Mouse (Mus musculus) hindbrain, postnatal 0 days (tissue): ENCODE data around the gene Col6a1. TPM values are rescaled to one million over a fixed set of nuclear protein-coding genes. Genes with fewer than 3 reads are reported as not detected.
"Not testable (repeated sequence)": the region's sequence is repeated elsewhere in the genome, so short reads cannot be mapped to it uniquely, and the experiment has no call there.

Experiments
- ATAC-seq: fragments of 200-750 bp; cut with Nextera tagmentation; 2 replicates; pipeline ENCODE4 v1.8.0; 2017; ENCODE audit warnings: mild to moderate bottlenecking, moderate TSS enrichment, moderate library complexity
- DNase-seq: peaks from one replicate; pipeline ENCODE4 v3.0.0-alpha.2; 2015; ENCODE audit warnings: low spot score
- H3K27ac ChIP-seq: fragments of 300-500 bp; sonication (generic); 2 replicates; pipeline ENCODE4 v1.5.1; 2014; ENCODE audit warnings: mild to moderate bottlenecking
- H3K27me3 ChIP-seq: fragments of 300-500 bp; sonication (generic); 2 replicates; pipeline ENCODE4 v1.6.1; 2014; ENCODE audit warnings: low read length, mixed read lengths; ENCODE audit not compliant: insufficient read depth
- H3K36me3 ChIP-seq: fragments of 300-500 bp; sonication (generic); 2 replicates; pipeline ENCODE4 v1.6.1; 2014; ENCODE audit warnings: low read length, mixed read lengths; ENCODE audit not compliant: insufficient read depth
- H3K4me1 ChIP-seq: fragments of 300-500 bp; sonication (generic); 2 replicates; pipeline ENCODE4 v1.6.1; 2014; ENCODE audit warnings: antibody characterized with exemption, low read length, mixed read lengths; ENCODE audit not compliant: insufficient read depth
- H3K4me2 ChIP-seq: fragments of 300-500 bp; sonication (generic); 2 replicates; pipeline ENCODE4 v1.6.1; 2014; ENCODE audit warnings: low read depth, mild to moderate bottlenecking, low read length, moderate library complexity, mixed read lengths
- H3K4me3 ChIP-seq: fragments of 300-500 bp; sonication (generic); 2 replicates; pipeline ENCODE4 v1.5.1; 2014; ENCODE audit warnings: low read length
- H3K9ac ChIP-seq: fragments of 300-500 bp; sonication (generic); replicated peaks from 2 replicates; pipeline ENCODE4 v1.6.1; 2014; ENCODE audit warnings: mild to moderate bottlenecking, low read length, moderate library complexity, mixed read lengths
- H3K9me3 ChIP-seq: fragments of 300-500 bp; sonication (generic); 2 replicates; pipeline ENCODE4 v1.6.1; 2016; ENCODE audit warnings: low read length, mixed read lengths
- CTCF ChIP-seq: IDR thresholded peaks from 2 replicates; pipeline ENCODE4 v1.5.1; 2016; ENCODE audit warnings: antibody characterized with exemption, control low read depth, low read depth
- WGBS: fragments of 180-500 bp; shearing (Covaris S2); extraction: QIAGEN DNeasy Blood & Tissue Kit; methylation state at CpG from one replicate; pipeline ENCODE4 v1.1.7; 2014; 5-methylcytosine and 5-hydroxymethylcytosine counted together
- polyA plus RNA-seq: library from polyadenylated mRNA; unstranded; fragments of >200 nt; fragmentation: Nextera tagmentation; extraction: Ambion mirVana; gene quantifications from 2 replicates; pipeline ENCODE4 v1.2.1, GENCODE M21; 2015
- total RNA-seq: library from RNA; depleted of rRNA; stranded (reverse); fragments of >200 nt; gene quantifications from 2 replicates; pipeline ENCODE4 v1.2.3, GENCODE M21; 2014

Gene Col6a1
- total and polyA plus RNA-seq, 2 experiments from 2014 or later = 27.0 to 39.0 TPM

DNA sequence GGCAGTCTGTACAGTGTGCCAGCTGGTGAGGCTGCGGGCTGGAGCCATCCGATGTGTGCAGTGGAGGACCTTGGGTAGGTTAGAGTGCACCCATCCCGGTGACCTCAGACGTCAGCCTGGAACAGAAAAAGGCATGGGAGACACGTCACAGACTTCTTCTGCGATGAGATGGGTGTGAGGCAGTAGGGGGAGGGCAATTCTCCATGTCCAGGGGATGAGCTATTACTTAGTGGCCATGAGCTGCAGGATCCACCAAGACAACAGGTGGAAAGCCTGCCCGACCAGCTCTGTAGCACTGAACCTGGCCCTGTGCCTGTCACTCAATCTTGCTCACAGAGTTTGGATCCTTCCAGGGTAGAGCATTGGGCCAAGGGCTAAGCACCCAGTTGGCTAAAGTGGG lies 36.4 kb upstream of the Col6a1 start:
- ATAC-seq (no peak), DNase-seq (no peak)
- Histone ChIP-seq H3K4me2 (no peak overlapping the region), H3K9ac (no peak overlapping the region), H3K9me3 (no peaks in the 10 kb centered on the region), H3K27me3 (no peaks in the 10 kb centered on the region), H3K4me3 (no peak overlapping the region), H3K36me3 (peaks cover 7% of the 10 kb centered on the region; the same call in 1 of the 2 replicates), H3K4me1 (no peaks in the 10 kb centered on the region), H3K27ac (no peak overlapping the region)
- TF ChIP-seq CTCF = no peak
- WGBS = 89% methylated on average over 7 of the region's 7 CpGs

DNA sequence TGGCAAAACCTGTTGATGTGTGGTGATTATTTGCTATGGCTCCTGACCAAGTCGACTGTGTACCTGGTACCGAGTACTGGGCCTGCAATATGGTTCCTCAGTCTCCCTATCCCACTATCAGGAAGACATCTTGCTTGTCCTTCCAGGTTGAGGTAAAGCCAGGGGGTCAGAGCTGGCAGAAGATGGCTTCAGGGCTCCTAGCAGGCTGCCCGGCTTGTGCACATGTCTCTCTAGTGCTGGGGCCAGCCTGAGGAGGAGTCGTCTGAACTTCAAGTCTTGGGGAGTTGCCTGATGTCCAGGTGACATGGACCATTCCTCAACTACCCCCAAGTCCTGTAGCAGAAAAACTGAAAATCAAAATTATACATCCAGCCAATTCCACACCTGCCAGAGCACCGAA lies 33.9 kb upstream of the Col6a1 start:
- H3K4me3 ChIP-seq = no peak overlapping the region
- no peak overlapping the region for H3K27ac ChIP-seq
- no peak for DNase-seq
- no peaks in the 10 kb centered on the region for H3K4me1 ChIP-seq
- WGBS = 89% methylated on average over 5 of the region's 5 CpGs
- H3K27me3 ChIP-seq = no peaks in the 10 kb centered on the region
- TF ChIP-seq CTCF = no peak
- H3K36me3 ChIP-seq = peaks cover 3% of the 10 kb centered on the region; the same call in 1 of the 2 replicates
- no peak overlapping the region for H3K4me2 ChIP-seq
- H3K9me3 ChIP-seq = no peaks in the 10 kb centered on the region
- no peak overlapping the region for H3K9ac ChIP-seq
- ATAC-seq = no peak

- DNase-seq (no peak), ATAC-seq (no peak)
- Histone ChIP-seq H3K4me3 (no peak overlapping the region), H3K27me3 (no peaks in the 10 kb centered on the region), H3K4me2 (no peak overlapping the region), H3K36me3 (no peaks in the 10 kb centered on the region), H3K9ac (no peak overlapping the region), H3K27ac (no peak overlapping the region), H3K4me1 (no peaks in the 10 kb centered on the region), H3K9me3 (0 out of 2 replicates have a peak, but pooled peaks cover 4% of the 10 kb centered on the region)
- WGBS = 89% methylated on average over 3 of the region's 3 CpGs
- no peak for TF ChIP-seq CTCF
Measured at GRCm38 (mm10) chr10:76753640-76754039, 27.7 kb upstream of the Col6a1 start.

DNA sequence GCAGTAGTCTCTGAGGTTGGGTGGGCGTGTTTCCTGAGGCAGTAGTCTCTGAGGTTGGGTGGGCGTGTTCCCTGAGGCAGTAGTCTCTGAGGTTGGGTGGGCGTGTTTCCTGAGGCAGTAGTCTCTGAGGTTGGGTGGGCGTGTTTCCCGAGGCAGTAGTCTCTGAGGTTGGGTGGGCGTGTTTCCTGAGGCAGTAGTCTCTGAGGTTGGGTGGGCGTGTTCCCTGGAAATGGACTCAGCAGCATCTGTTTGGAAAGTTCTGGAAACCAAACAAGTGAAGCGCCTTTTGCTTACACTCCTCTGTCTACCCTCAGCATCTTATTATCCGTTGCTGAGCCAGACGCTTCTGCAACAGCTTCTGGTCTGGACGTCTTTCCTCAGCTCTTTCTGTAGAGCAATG lies 18.3 kb upstream of the Col6a1 start:
- H3K36me3 ChIP-seq, H3K27ac ChIP-seq, H3K9ac ChIP-seq, H3K4me1 ChIP-seq, ATAC-seq, H3K4me2 ChIP-seq, DNase-seq, H3K4me3 ChIP-seq, H3K27me3 ChIP-seq, H3K9me3 ChIP-seq: not testable (repeated sequence)
- WGBS = 66% methylated on average over 11 of the region's 11 CpGs

- no peak overlapping the region for H3K9ac ChIP-seq
- H3K4me1 ChIP-seq = peaks cover 5% of the 10 kb centered on the region; the same call in 1 of the 2 replicates
- H3K27ac ChIP-seq = no peak overlapping the region
- ATAC-seq (no peak), DNase-seq (no peak)
- H3K4me3 ChIP-seq = no peak overlapping the region
- WGBS = 70% methylated on average over 8 of the region's 8 CpGs
- no peak overlapping the region for H3K4me2 ChIP-seq
- H3K9me3 ChIP-seq = no peaks in the 10 kb centered on the region
- no peak for TF ChIP-seq CTCF
- H3K27me3 ChIP-seq = no peaks in the 10 kb centered on the region
- no peaks in the 10 kb centered on the region for H3K36me3 ChIP-seq
Measured at GRCm38 (mm10) chr10:76736764-76737163, 10.8 kb upstream of the Col6a1 start.

GRCm38 (mm10) chr10:76734979-76735378 lies 9.0 kb upstream of the Col6a1 start:
- ATAC-seq = peak; percentile 80
- no peaks in the 10 kb centered on the region for H3K9me3 ChIP-seq
- no peaks in the 10 kb centered on the region for H3K27me3 ChIP-seq
- H3K27ac ChIP-seq = no peak overlapping the region
- no peak overlapping the region for H3K4me2 ChIP-seq
- DNase-seq = peak; percentile 89
- no peak overlapping the region for H3K9ac ChIP-seq
- H3K4me1 ChIP-seq = peaks cover 5% of the 10 kb centered on the region; the same call in 1 of the 2 replicates
- WGBS = 2% methylated on average over 4 of the region's 4 CpGs
- peak; percentile 94 for TF ChIP-seq CTCF
- no peaks in the 10 kb centered on the region for H3K36me3 ChIP-seq
- H3K4me3 ChIP-seq = no peak overlapping the region

- 40% methylated on average over 3 of the region's 3 CpGs for WGBS
- Histone ChIP-seq H3K27me3 (no peaks in the 10 kb centered on the region), H3K9me3 (no peaks in the 10 kb centered on the region), H3K27ac (peak overlapping the region; percentile 69; the same call in 1 of the 2 replicates), H3K9ac (0 out of 2 replicates have a peak overlapping the region, but pooled peaks have one; percentile 30), H3K36me3 (no peaks in the 10 kb centered on the region), H3K4me3 (no peak overlapping the region), H3K4me1 (peaks cover 5% of the 10 kb centered on the region; the same call in 1 of the 2 replicates), H3K4me2 (peak overlapping the region; percentile 42)
- TF ChIP-seq CTCF = no peak
- no peak for DNase-seq
- no peak; the same call in 1 of the 2 replicates for ATAC-seq
Measured at GRCm38 (mm10) chr10:76733677-76734068, 7.7 kb upstream of the Col6a1 start.
